Mouse (Mus musculus) right cerebral cortex, postnatal 4 days (tissue): ENCODE data around the gene Dact1.

Source experiments
- DNase-seq: peaks from one replicate; pipeline ENCODE4 v3.0.0-alpha.2; 2022

The Dact1 gene

GRCm38 (mm10) chr12:71337896-71338463 is 28.3 kb downstream of the Dact1 start:
- no peak for DNase-seq

GRCm38 (mm10) chr12:71339142-71339848 is 29.6 kb downstream of the Dact1 start:
- no peak for DNase-seq

- DNase-seq: peak; percentile 10
Observed at GRCm38 (mm10) chr12:71342397-71342796, 32.7 kb downstream of the Dact1 start.

- DNase-seq: no peak
Observed at GRCm38 (mm10) chr12:71345471-71345870, 35.8 kb downstream of the Dact1 start.

GRCm38 (mm10) chr12:71346071-71346470 is 36.4 kb downstream of the Dact1 start:
- no peak for DNase-seq

GRCm38 (mm10) chr12:71348401-71348896 is 38.8 kb downstream of the Dact1 start:
- DNase-seq: no peak

- no peak for DNase-seq
Observed at GRCm38 (mm10) chr12:71350077-71350476, 40.4 kb downstream of the Dact1 start.

GRCm38 (mm10) chr12:71354656-71355055 is 45.0 kb downstream of the Dact1 start:
- no peak for DNase-seq

GRCm38 (mm10) chr12:71355092-71355491 is 45.4 kb downstream of the Dact1 start:
- DNase-seq: no peak

- DNase-seq: no peak
Observed at GRCm38 (mm10) chr12:71361616-71362015, 51.9 kb downstream of the Dact1 start.

- DNase-seq: no peak
Observed at GRCm38 (mm10) chr12:71362425-71362824, 52.7 kb downstream of the Dact1 start.

GRCm38 (mm10) chr12:71364106-71364505 is 54.4 kb downstream of the Dact1 start:
- no peak for DNase-seq

- no peak for DNase-seq
Observed at GRCm38 (mm10) chr12:71364531-71364930, 54.8 kb downstream of the Dact1 start.

GRCm38 (mm10) chr12:71365208-71365607 is 55.5 kb downstream of the Dact1 start:
- no peak for DNase-seq

GRCm38 (mm10) chr12:71366175-71366574 is 56.5 kb downstream of the Dact1 start:
- peak; percentile 10 for DNase-seq

- DNase-seq: no peak
Observed at GRCm38 (mm10) chr12:71368631-71369030, 58.9 kb downstream of the Dact1 start.
